Mouse (Mus musculus) lung, embryonic 16.5 days (tissue): ENCODE data around the gene Trim43c. TPM values are rescaled to one million over a fixed set of nuclear protein-coding genes. Genes with fewer than 3 reads are reported as not detected.
"Not testable (repeated sequence)": the region's sequence is repeated elsewhere in the genome, so short reads cannot be mapped to it uniquely, and the experiment has no call there.

Experiments
- ATAC-seq: fragments of 200-750 bp; cut with Nextera tagmentation; 2 replicates; pipeline ENCODE4 v1.8.0; 2017; ENCODE audit warnings: low read depth, mild to moderate bottlenecking, moderate library complexity
- H3K27ac ChIP-seq: fragments of 300-500 bp; sonication (generic); 2 replicates; pipeline ENCODE4 v1.5.1; 2014; ENCODE audit warnings: mild to moderate bottlenecking, control low read depth, low read length
- H3K27me3 ChIP-seq: fragments of 300-500 bp; sonication (generic); 2 replicates; pipeline ENCODE4 v1.6.1; 2014; ENCODE audit warnings: low read depth, low read length, mixed read lengths; ENCODE audit not compliant: control insufficient read depth, insufficient read depth
- H3K36me3 ChIP-seq: fragments of 300-500 bp; sonication (generic); 2 replicates; pipeline ENCODE4 v1.6.1; 2014; ENCODE audit warnings: low read length; ENCODE audit not compliant: control insufficient read depth, insufficient read depth
- H3K4me1 ChIP-seq: fragments of 300-500 bp; sonication (generic); replicated peaks from 2 replicates; pipeline ENCODE4 v1.6.1; 2014; ENCODE audit warnings: low read length, mixed read lengths; ENCODE audit not compliant: control insufficient read depth, insufficient read depth
- H3K4me2 ChIP-seq: fragments of 300-500 bp; sonication (generic); 2 replicates; pipeline ENCODE4 v1.6.1; 2014; ENCODE audit warnings: low read depth, low read length, control low read depth
- H3K4me3 ChIP-seq: fragments of 300-500 bp; sonication (generic); 2 replicates; pipeline ENCODE4 v1.5.1; 2014; ENCODE audit warnings: mild to moderate bottlenecking, low read length, control low read depth
- H3K9ac ChIP-seq: fragments of 300-500 bp; sonication (generic); 2 replicates; pipeline ENCODE4 v1.6.1; 2014; ENCODE audit warnings: low read length, control low read depth
- H3K9me3 ChIP-seq: fragments of 300-500 bp; sonication (generic); 2 replicates; pipeline ENCODE4 v1.6.1; 2016; ENCODE audit warnings: low read length; ENCODE audit not compliant: control insufficient read depth
- WGBS: fragments of 180-500 bp; shearing (Covaris S2); extraction: QIAGEN DNeasy Blood & Tissue Kit; methylation state at CpG from one replicate; pipeline ENCODE4 v1.1.7; 2014; 5-methylcytosine and 5-hydroxymethylcytosine counted together
- polyA plus RNA-seq: library from polyadenylated mRNA; unstranded; fragments of >200 nt; fragmentation: Nextera tagmentation; extraction: Ambion mirVana; gene quantifications from 2 replicates; pipeline ENCODE4 v1.2.1, GENCODE M21; 2015

Gene Trim43c
- 0.10 TPM in 1 of 2 replicates, not detected in the other for polyA plus RNA-seq

DNA sequence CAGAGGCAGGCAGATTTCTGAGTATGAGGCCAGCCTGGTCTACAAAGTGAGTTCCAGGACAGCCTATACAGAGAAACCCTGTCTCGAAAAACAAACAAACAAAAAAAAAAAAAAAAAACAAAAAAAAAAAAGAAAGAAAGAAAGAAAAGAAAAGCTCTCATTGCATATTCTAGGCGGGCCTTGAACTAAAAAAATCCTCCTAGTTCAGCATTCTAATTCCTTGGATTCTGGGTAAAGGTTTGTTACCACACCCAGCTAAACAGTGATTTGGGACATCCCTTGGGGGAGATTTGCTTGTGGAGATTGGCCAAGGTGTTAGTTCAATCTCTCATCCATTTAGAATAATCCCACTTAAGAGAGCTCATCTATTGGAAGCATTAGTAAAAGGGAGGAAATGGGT, at the start of gene Trim43c:
TSS of gene Trim43c (plus strand) at position 301 of the 400 bp plus-strand sequence.
- not testable (repeated sequence) for H3K27me3 ChIP-seq, H3K4me2 ChIP-seq, H3K4me3 ChIP-seq, H3K36me3 ChIP-seq, ATAC-seq, H3K4me1 ChIP-seq, H3K9me3 ChIP-seq, H3K9ac ChIP-seq, H3K27ac ChIP-seq
- WGBS = 74% methylated on average over 1 of the region's 2 CpGs

DNA sequence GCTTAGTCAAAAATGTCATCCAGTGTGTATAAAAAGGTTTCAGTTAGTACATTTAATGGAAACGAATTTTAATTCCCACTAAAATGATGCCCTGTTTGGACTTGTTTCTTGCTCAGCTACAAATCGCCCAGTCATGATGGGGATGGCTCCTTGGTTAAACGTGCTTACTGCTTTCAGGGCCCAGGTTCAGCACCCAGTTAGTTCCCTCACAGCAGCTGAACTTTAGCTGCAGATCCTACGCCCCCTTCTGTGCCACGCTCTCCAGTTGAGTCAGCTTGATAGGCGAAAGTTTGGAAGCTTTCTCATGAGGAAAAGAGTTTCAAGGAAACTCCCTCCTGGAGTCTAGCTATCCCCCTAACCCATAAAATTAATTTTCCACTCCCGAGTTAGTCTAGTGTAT, 14.1 kb downstream of the Trim43c start:
- H3K9ac ChIP-seq, H3K4me1 ChIP-seq, ATAC-seq, H3K27ac ChIP-seq, H3K36me3 ChIP-seq, H3K9me3 ChIP-seq, H3K4me2 ChIP-seq, H3K4me3 ChIP-seq, H3K27me3 ChIP-seq: not testable (repeated sequence)
- 73% methylated on average over 7 of the region's 7 CpGs for WGBS

DNA sequence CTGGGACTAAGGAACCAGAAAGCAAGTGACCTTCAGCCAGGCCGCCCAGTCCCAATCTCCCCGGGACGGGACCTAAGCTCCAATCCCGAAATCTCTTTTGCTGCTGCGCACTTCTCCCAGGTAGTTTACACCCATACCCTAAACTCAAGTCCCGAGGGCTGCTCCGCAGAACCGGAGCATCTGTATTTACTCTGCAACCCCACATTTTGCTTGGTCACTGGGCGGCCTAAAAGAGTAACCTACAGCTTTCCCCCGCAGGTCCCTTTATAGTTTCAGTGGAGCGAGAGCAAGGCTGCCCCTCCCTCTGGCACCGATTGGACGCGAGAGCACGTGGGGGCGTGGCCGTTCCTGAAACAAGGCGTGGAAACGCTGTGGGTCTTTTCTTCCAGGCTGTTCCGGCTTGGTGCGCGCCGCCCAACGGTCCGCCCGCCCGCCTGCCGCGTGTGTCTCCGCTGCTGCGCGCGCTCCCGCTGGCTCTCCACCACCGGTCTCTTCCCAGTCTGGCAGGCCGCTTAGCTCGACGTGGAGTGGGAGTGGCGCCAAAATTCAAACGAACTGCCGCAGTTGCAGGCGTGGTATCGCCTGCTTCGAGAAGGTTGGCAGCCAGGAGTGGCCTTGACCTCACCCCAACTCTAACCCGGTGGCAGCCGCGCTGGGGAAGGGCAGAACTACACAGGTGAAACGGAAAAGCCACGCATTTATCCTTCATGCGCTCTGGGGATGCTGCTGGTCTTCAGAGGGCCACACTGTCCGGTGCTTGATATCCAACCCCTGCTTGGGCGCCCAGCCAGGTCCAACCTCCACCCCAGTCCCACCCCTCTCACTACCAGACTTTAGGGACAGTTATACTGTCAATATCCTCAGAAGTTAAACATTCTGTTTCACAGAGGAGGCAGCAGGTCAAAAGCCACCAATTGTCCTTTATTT, 19.9 kb downstream of the Trim43c start:
- H3K4me1 ChIP-seq, H3K27me3 ChIP-seq, H3K36me3 ChIP-seq, H3K27ac ChIP-seq, H3K9me3 ChIP-seq: not testable (repeated sequence)
- peak; percentile 99 for ATAC-seq
- peak overlapping the region; percentile 69 for H3K4me2 ChIP-seq
- peak overlapping the region; percentile 53 for H3K9ac ChIP-seq
- H3K4me3 ChIP-seq = peak overlapping the region; percentile 47
- 1% methylated on average over 49 of the region's 52 CpGs for WGBS

Other genes starting within 250 kb of the Trim43c start
- 42.9 and 43.3 TPM in 2 replicates for gene Mthfsl, start 118.9 kb upstream of the Trim43c start, polyA plus RNA-seq
- gene Bcl2a1d, start 107.2 kb upstream of the Trim43c start, polyA plus RNA-seq = 2.1 and 3.2 TPM in 2 replicates
- gene Bcl2a1a, start 117.7 kb downstream of the Trim43c start, polyA plus RNA-seq = 3.5 and 3.8 TPM in 2 replicates